Mouse (Mus musculus): ENCODE measurements around the gene Rab5b. TPM values are rescaled to one million over a fixed set of nuclear protein-coding genes. Genes with fewer than 3 reads are reported as not detected.

Gene Rab5b
- 34.9 and 54.6 TPM in 2 replicates for polyA plus RNA-seq (2014; fragmentation: Nextera tagmentation; extraction: Ambion mirVana)

DNA sequence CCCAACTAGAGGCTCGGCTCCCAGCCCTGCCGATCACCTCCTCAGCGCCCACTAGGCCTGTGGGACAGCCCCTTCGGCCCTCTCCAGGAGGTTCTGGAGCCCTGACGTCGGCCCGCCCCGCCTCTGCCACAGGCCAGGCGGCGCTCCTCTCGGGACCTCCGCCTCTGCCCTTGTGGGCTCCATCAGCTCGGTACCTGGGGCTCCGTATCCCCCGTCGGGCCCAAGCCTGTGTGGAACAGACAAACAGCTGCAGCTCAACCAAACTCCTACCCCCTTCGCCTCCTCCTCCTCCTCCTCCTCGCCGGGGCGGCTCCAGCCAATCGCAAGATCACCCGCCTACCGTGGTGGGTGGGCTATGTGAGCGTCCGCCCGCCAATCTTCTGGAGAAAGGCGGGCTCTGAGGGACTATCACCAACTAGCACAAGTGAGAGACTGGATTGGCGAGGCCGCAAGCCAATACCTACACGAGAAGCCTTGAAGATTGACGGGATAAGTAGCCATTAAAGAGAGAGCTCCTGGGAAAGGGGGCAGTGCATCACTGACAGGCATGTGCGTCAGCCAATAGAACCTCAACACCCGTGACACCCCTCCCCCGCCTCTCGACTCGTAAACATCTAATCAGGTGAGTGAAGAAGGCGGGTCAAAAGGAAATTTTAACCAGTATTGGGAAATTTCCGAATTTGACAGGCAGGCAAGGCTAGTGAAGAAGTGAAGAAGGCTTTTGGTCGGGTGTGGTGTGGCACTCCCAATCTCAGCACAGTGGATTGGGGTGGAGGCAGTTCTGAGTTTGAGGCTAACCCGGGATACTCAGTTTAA is at the start of gene Rab5b:
Gene Rab5b (minus strand): TSS at position 273 of the 816 bp plus-strand sequence.
- Histone ChIP-seq H3K4me3 (ENCODE audit: low read length) (peak within 1 kb of the TSS; percentile 92), H3K36me3 (ENCODE audit: control insufficient read depth, insufficient read depth, low read length) (peaks cover 34% of the 10 kb centered on the region), H3K4me1 (ENCODE audit: control insufficient read depth, insufficient read depth, low read length) (0 out of 2 replicates have a peak, but pooled peaks cover 7% of the 10 kb centered on the region), H3K9me3 (ENCODE audit: control insufficient read depth, low read length) (no peaks in the 10 kb centered on the region), H3K27ac (ENCODE audit: low read depth, low read length) (peak within 1 kb of the TSS; percentile 99), H3K27me3 (ENCODE audit: control insufficient read depth, insufficient read depth, low read length) (no peaks in the 10 kb centered on the region), H3K9ac (ENCODE audit: low read depth, low read length) (peak within 1 kb of the TSS; percentile 93), H3K4me2 (replicated peaks; ENCODE audit: low read depth, low read length) (peak within 1 kb of the TSS; percentile 76)
- WGBS = 1% methylated on average over 39 of the region's 40 CpGs
- ATAC-seq (ENCODE audit: low FRiP score, low TSS enrichment) = peak; percentile 99

DNA sequence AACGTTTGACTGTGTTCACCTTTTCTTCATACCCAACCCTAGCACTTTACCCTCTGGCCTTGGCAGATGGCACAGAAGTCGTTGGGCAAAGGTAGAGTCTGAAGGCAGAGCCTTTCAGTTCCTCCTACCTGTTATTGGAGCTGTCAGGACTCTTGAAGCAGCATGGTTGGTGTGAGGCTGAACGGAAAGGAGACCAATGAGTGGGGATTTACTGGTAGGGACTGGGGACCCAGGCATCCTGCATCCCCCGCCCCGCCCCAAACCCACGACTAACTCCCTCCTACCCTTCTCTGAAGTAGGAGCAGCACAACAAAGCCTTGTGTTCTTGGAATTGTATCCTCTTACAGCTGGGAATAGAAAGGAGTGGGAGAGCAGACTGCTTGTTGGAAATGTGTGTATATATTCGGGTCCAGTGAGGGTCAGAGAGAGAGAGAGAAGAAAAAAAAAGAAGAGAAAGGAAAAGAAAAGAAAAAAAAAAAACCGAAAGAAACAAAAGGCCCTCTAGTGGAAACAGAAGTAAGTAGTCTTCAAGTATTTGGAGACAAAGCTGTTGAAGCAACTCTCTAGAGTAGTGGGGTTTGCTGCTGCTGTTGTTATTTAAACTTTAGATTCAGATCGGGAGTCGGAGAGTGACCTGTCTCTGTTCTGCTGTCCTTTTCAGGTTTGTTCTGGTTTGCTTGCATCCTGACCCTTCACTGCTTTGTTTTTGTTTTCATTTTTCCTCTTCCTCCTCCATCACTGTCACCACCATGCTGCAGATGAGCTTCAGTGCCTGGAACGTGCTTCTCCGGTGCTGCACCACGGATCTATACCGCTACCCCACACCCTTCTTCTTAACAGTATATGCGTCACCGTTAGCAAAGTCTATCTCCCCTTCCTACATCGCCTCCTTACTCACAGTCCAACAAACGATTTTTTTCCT is 48.9 kb upstream of the Rab5b start, which contains the start of gene Dgka:
Gene Dgka (minus strand): TSS at position 176 of the 922 bp plus-strand sequence.
- Histone ChIP-seq H3K27me3 (ENCODE audit: control insufficient read depth, insufficient read depth, low read length) (peaks cover 12% of the 10 kb centered on the region; the same call in 1 of the 2 replicates), H3K9me3 (ENCODE audit: control insufficient read depth, low read length) (no peaks in the 10 kb centered on the region), H3K4me2 (replicated peaks; ENCODE audit: low read depth, low read length) (peak within 1 kb of the TSS; percentile 95), H3K36me3 (ENCODE audit: control insufficient read depth, insufficient read depth, low read length) (no peaks in the 10 kb centered on the region), H3K4me3 (ENCODE audit: low read length) (peak within 1 kb of the TSS; percentile 57), H3K27ac (ENCODE audit: low read depth, low read length) (no peak within 1 kb of the TSS), H3K4me1 (ENCODE audit: control insufficient read depth, insufficient read depth, low read length) (peaks cover 19% of the 10 kb centered on the region), H3K9ac (ENCODE audit: low read depth, low read length) (peak within 1 kb of the TSS; percentile 67)
- ATAC-seq (ENCODE audit: low FRiP score, low TSS enrichment) = no peak
- WGBS = 24% methylated on average over 18 of the region's 18 CpGs

DNA sequence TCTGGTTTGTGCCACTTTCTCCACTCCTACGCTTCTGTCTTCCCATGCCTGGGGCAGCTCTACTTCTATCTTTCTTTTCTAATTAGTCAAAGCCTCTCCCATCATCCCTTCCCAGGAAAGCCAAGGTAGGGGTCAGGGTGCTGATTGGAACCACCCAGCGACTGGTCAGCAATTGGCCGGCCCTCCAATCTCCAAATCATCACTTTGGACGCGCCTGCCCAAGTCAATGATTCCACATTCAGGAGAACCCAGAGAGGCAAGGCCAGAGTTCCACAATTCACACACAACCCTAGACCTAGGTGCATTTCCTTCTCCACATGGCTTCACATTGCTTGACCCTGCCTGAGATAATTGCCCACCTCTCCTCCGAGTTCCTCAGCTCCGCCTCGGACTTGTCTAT is 48.1 kb upstream of the Rab5b start:
- 15% methylated on average over 8 of the region's 8 CpGs for WGBS

DNA sequence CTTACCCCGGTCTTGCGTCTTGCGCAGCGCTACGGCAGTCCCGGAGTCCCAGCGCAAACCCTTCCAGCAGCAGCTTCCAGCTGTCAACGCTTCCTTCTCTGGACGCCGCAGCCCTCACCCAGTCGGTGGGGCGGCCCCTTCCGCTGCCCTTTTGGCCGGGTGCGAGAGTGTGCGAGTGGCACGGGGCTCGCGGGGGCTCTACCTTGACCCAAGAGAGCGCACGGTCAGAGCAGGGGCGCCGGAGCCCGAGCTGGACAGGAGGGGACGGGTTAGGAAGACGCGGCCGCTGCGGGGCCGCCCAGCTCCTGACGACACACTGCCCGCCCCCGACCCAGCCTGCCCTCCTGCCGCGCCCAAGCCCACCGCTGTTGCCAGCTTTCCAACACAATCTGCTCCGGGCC is 47.7 kb upstream of the Rab5b start:
- Histone ChIP-seq H3K27ac (ENCODE audit: low read depth, low read length) (no peak overlapping the region), H3K27me3 (ENCODE audit: control insufficient read depth, insufficient read depth, low read length) (peaks cover 12% of the 10 kb centered on the region; the same call in 1 of the 2 replicates), H3K9ac (ENCODE audit: low read depth, low read length) (peak overlapping the region; percentile 67), H3K4me2 (replicated peaks; ENCODE audit: low read depth, low read length) (peak overlapping the region; percentile 95), H3K4me3 (ENCODE audit: low read length) (peak overlapping the region; percentile 57), H3K36me3 (ENCODE audit: control insufficient read depth, insufficient read depth, low read length) (no peaks in the 10 kb centered on the region), H3K4me1 (ENCODE audit: control insufficient read depth, insufficient read depth, low read length) (peaks cover 11% of the 10 kb centered on the region; the same call in 1 of the 2 replicates), H3K9me3 (ENCODE audit: control insufficient read depth, low read length) (no peaks in the 10 kb centered on the region)
- WGBS = 0% methylated on average over 37 of the region's 37 CpGs
- peak; percentile 50 for ATAC-seq (ENCODE audit: low FRiP score, low TSS enrichment)

More for the DNA sequence above, 48.1 kb upstream of the Rab5b start:
- Histone ChIP-seq H3K9me3 (ENCODE audit: control insufficient read depth, low read length) (no peaks in the 10 kb centered on the region), H3K9ac (ENCODE audit: low read depth, low read length) (peak overlapping the region; percentile 67), H3K27me3 (ENCODE audit: control insufficient read depth, insufficient read depth, low read length) (peaks cover 12% of the 10 kb centered on the region; the same call in 1 of the 2 replicates), H3K27ac (ENCODE audit: low read depth, low read length) (no peak overlapping the region), H3K4me3 (ENCODE audit: low read length) (peak overlapping the region; percentile 57), H3K36me3 (ENCODE audit: control insufficient read depth, insufficient read depth, low read length) (no peaks in the 10 kb centered on the region), H3K4me1 (ENCODE audit: control insufficient read depth, insufficient read depth, low read length) (peaks cover 13% of the 10 kb centered on the region), H3K4me2 (replicated peaks; ENCODE audit: low read depth, low read length) (peak overlapping the region; percentile 95)
- no peak for ATAC-seq (ENCODE audit: low FRiP score, low TSS enrichment)

GRCm38 (mm10) chr10:128743235-128743634 is 47.2 kb upstream of the Rab5b start:
- Histone ChIP-seq H3K9me3 (ENCODE audit: control insufficient read depth, low read length) (no peaks in the 10 kb centered on the region), H3K36me3 (ENCODE audit: control insufficient read depth, insufficient read depth, low read length) (no peaks in the 10 kb centered on the region), H3K4me3 (ENCODE audit: low read length) (peak overlapping the region; percentile 57), H3K27ac (ENCODE audit: low read depth, low read length) (no peak overlapping the region), H3K4me2 (replicated peaks; ENCODE audit: low read depth, low read length) (peak overlapping the region; percentile 95), H3K9ac (ENCODE audit: low read depth, low read length) (peak overlapping the region; percentile 67; the same call in 1 of the 2 replicates), H3K4me1 (ENCODE audit: control insufficient read depth, insufficient read depth, low read length) (peaks cover 11% of the 10 kb centered on the region; the same call in 1 of the 2 replicates), H3K27me3 (ENCODE audit: control insufficient read depth, insufficient read depth, low read length) (peaks cover 12% of the 10 kb centered on the region; the same call in 1 of the 2 replicates)
- 5% methylated on average over 7 of the region's 7 CpGs for WGBS
- ATAC-seq (ENCODE audit: low FRiP score, low TSS enrichment) = no peak

DNA sequence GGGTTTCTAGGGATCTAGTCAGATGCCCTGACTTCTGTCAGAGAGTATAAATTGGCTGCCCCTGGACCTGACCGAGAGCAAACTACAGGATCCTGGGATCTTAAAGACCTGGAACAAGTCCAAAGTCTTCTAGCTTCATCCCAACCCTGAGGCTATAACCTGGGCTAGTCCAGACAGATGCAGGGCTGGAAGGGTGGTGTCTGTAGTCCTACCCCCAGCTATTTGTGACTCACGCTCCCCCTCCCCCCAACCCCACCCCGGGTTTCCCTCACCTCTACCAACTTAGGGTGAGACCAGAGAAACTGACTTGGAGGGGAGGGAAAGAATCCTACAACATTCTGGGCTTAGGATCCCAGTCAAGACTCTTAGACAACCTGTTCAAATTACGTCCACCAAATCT is 46.6 kb upstream of the Rab5b start:
- no peak for ATAC-seq (ENCODE audit: low FRiP score, low TSS enrichment)
- Histone ChIP-seq H3K36me3 (ENCODE audit: control insufficient read depth, insufficient read depth, low read length) (no peaks in the 10 kb centered on the region), H3K4me3 (ENCODE audit: low read length) (peak overlapping the region; percentile 57; the same call in 1 of the 2 replicates), H3K9me3 (ENCODE audit: control insufficient read depth, low read length) (no peaks in the 10 kb centered on the region), H3K4me1 (ENCODE audit: control insufficient read depth, insufficient read depth, low read length) (peaks cover 11% of the 10 kb centered on the region; the same call in 1 of the 2 replicates), H3K9ac (ENCODE audit: low read depth, low read length) (no peak overlapping the region), H3K4me2 (replicated peaks; ENCODE audit: low read depth, low read length) (peak overlapping the region; percentile 95), H3K27ac (ENCODE audit: low read depth, low read length) (no peak overlapping the region), H3K27me3 (ENCODE audit: control insufficient read depth, insufficient read depth, low read length) (peaks cover 12% of the 10 kb centered on the region; the same call in 1 of the 2 replicates)
- 32% methylated on average over 4 of the region's 4 CpGs for WGBS

GRCm38 (mm10) chr10:128740296-128740695 is 44.2 kb upstream of the Rab5b start:
- no peak for ATAC-seq (ENCODE audit: low FRiP score, low TSS enrichment)
- Histone ChIP-seq H3K4me1 (ENCODE audit: control insufficient read depth, insufficient read depth, low read length) (peaks cover 9% of the 10 kb centered on the region; the same call in 1 of the 2 replicates), H3K9me3 (ENCODE audit: control insufficient read depth, low read length) (no peaks in the 10 kb centered on the region), H3K9ac (ENCODE audit: low read depth, low read length) (no peak overlapping the region), H3K27ac (ENCODE audit: low read depth, low read length) (no peak overlapping the region), H3K27me3 (ENCODE audit: control insufficient read depth, insufficient read depth, low read length) (peaks cover 12% of the 10 kb centered on the region; the same call in 1 of the 2 replicates), H3K36me3 (ENCODE audit: control insufficient read depth, insufficient read depth, low read length) (no peaks in the 10 kb centered on the region), H3K4me2 (replicated peaks; ENCODE audit: low read depth, low read length) (no peak overlapping the region), H3K4me3 (ENCODE audit: low read length) (no peak overlapping the region)
- 71% methylated on average over 2 of the region's 2 CpGs for WGBS

GRCm38 (mm10) chr10:128737435-128737834 is 41.4 kb upstream of the Rab5b start:
- Histone ChIP-seq H3K27ac (ENCODE audit: low read depth, low read length) (no peak overlapping the region), H3K4me3 (ENCODE audit: low read length) (peak overlapping the region; percentile 20)
- 3% methylated on average over 15 of the region's 15 CpGs for WGBS

More at GRCm38 (mm10) chr10:128737435-128737834, 41.4 kb upstream of the Rab5b start:
- Histone ChIP-seq H3K9me3 (ENCODE audit: control insufficient read depth, low read length) (no peaks in the 10 kb centered on the region), H3K9ac (ENCODE audit: low read depth, low read length) (no peak overlapping the region), H3K36me3 (ENCODE audit: control insufficient read depth, insufficient read depth, low read length) (no peaks in the 10 kb centered on the region), H3K4me1 (ENCODE audit: control insufficient read depth, insufficient read depth, low read length) (no peaks in the 10 kb centered on the region), H3K4me2 (replicated peaks; ENCODE audit: low read depth, low read length) (peak overlapping the region; percentile 39), H3K27me3 (ENCODE audit: control insufficient read depth, insufficient read depth, low read length) (peaks cover 8% of the 10 kb centered on the region; the same call in 1 of the 2 replicates)
- peak; percentile 71 for ATAC-seq (ENCODE audit: low FRiP score, low TSS enrichment)

Measured in kidney, embryonic 14.5 days (tissue).